Mouse (Mus musculus) central nervous system, embryonic 18 days (tissue): Measurements from ENCODE around the gene Uox. TPM values are rescaled to one million over a fixed set of nuclear protein-coding genes. Genes with fewer than 3 reads are reported as not detected.

Source experiments
- polyA plus RNA-seq: library from polyadenylated mRNA; depleted of rRNA; stranded (reverse); fragments of >200 nt; gene quantifications from 2 replicates; pipeline ENCODE4 v1.2.3, GENCODE M21; 2012; rRNA removed

Gene Uox
- 0.07 and 0.17 TPM in 2 replicates for polyA plus RNA-seq

GRCm38 (mm10) chr3:146570148-146570782 is at the start of gene Uox:
Uox (plus strand) TSS chr3:146570426.

DNA sequence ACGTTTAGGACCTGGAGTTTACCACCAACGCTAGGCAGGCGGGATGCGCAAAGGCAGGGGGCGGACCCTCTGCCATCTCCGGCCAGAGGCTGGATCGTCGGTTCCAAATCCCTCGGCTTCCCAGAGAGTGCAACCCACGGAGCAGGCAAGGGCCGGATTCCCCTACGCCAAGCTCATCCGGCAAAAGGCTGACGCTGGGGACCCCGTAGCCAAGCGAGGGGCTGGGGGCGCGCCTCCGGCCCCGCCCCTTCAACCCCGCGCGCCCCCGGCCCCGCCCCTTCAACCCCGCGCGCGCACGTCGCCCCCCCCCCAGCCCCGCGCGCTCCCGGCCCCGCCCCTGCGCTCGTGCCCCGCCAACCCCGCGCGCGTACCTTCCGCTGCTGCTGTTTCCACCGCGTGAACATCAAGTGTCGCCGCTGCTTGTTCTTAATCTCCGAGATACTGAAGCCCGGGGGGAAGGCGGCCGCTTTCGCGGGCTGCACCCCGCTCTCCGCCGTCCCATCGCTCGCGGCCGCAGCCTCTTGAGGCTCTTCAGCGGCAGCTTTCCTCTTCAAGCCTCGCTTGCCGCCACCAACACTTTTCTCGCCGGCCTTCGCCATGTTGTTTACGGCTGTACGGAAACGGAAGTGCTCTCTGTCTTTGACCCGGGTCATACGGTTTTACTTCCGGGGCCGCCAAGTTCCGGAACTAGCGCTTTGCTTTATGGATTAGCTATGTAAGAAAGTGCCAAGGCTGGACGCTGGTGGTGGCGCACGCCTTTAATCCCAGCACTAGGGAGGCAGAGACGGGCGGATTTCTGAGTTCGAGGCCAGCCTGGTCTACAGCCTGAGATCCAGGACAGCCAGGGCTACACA is 49.2 kb upstream of the Uox start, which contains the start of gene Rpf1:
Gene Rpf1 (minus strand): TSS at position 632 of the 854 bp plus-strand sequence.

GRCm38 (mm10) chr3:146615496-146615895 is 45.3 kb downstream of the Uox start, which contains the start of gene Dnase2b:
Dnase2b (minus strand) TSS chr3:146615596.

DNA sequence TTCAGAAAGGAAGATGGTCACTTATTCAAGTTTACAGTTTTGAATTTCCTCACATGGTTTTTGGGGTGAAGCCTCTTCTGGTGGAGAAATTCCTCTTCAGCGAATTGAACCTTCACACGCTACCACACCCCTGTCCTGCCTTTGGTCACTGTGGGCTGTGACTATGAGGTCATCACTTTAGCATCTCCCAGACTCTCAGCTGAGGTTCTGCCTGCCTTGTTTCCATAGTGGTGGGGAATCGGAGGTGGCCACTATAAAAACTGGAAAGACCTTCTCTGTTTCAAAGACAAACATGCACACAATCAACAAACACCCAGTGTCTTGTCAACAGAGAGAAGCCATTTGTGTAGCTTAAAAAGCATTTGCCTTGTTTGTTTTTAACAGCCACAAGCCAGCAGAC is 81.0 kb downstream of the Uox start, which contains the start of gene 4930503B20Rik:
Gene 4930503B20Rik (minus strand): TSS at position 101 of the 400 bp plus-strand sequence.

Other genes with a start within 250 kb of the Uox start
- gene Ssx2ip, start 165.8 kb upstream of the Uox start, polyA plus RNA-seq: 16.3 TPM in 2 replicates
- 2.2 and 2.7 TPM in 2 replicates for gene Ctbs, start 120.6 kb upstream of the Uox start, polyA plus RNA-seq
- gene Spata1, start 70.7 kb upstream of the Uox start, polyA plus RNA-seq: 7.2 and 9.1 TPM in 2 replicates
- gene Gng5, start 70.6 kb upstream of the Uox start, polyA plus RNA-seq: 125 and 148 TPM in 2 replicates
- 32.8 and 34.0 TPM in 2 replicates for gene Rpf1, start 49.0 kb upstream of the Uox start, polyA plus RNA-seq
- not detected in 2 replicates for gene Dnase2b, start 45.2 kb downstream of the Uox start, polyA plus RNA-seq
- gene 4930503B20Rik, start 80.9 kb downstream of the Uox start, polyA plus RNA-seq: not detected in 2 replicates
- gene Samd13, start 115.2 kb downstream of the Uox start, polyA plus RNA-seq: 0.23 and 0.30 TPM in 2 replicates
- 173 and 174 TPM in 2 replicates for gene Prkacb, start 242.6 kb downstream of the Uox start, polyA plus RNA-seq